16 mouse cellular contexts compared by ENCODE assay signal in the genomic region with DNA sequence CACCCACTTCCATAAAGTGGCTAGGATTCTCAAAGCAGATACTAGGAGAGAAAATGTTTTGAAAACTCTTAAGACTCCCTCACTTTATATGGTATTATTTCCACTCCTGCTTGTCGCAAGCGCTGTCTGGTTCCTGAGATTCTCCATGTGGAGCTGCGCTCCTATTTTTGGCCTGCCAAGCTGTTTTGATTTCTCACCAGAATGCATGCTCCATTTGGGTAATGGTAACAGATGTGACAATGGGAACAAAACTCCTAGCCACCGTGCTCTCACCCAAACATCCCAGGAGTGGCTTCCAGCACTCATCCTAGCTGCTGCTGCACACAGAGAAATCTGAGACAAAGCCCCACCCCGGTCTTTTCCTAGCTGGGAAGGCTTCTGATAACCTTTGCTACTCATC.
DNase-seq lines count a peak whose midpoint lies in the region; ATAC-seq and TF ChIP-seq lines count a peak whose summit lies in the region.
"Had no signal": no experiment of that assay in that cellular context is flagged by ENCODE, and none has a peak within 500 bp of the region (broad histone marks: within the 10 kb centered on the region; RNA-seq: fewer than 3 reads in every experiment).

No protein-coding gene starts in this region.

- peak; percentile 2 for DNase-seq in embryonic facial prominence, embryonic 14.5 days (ENCODE audit: low spot score)
- no peak for DNase-seq in embryonic facial prominence, embryonic 10.5 days (ENCODE audit: low spot score)
- peak; percentile 77 for DNase-seq in layer of hippocampus, adult 11-12 months (ENCODE audit: low spot score)
- peak; percentile 23 to 34 for DNase-seq in left cerebral cortex, adult 2 months (ENCODE audit: extremely low spot score in 1 of 2, low spot score in 2 of 2)
- DNase-seq in right cerebral cortex, postnatal 25 days = peak; percentile 74
- DNase-seq in lung, postnatal 14 days = no peak
- DNase-seq in hindbrain, embryonic 10.5 days (ENCODE audit: low spot score) = no peak
- no peak for DNase-seq in gastrocnemius, adult 8-10 months (ENCODE audit: low spot score in 2 of 2)
- DNase-seq: adrenal gland, postnatal 14 days; cerebellum, adult 18-20 months; gastrocnemius, postnatal 25 days; kidney, adult 2 months; thymus, adult 18-20 months had no signal

- H3K27ac ChIP-seq in embryonic facial prominence, embryonic 14.5 days (replicated peaks; ENCODE audit: low read depth, low read length) = no peak overlapping the region
- no peak overlapping the region for H3K27ac ChIP-seq in embryonic facial prominence, embryonic 10.5 days (replicated peaks)
- no peak overlapping the region for H3K27ac ChIP-seq in left cerebral cortex, adult 2 months
- no peak overlapping the region for H3K27ac ChIP-seq in hindbrain, embryonic 10.5 days
- H3K27ac ChIP-seq: heart, embryonic 13.5 days; hindbrain, embryonic 12.5 days; limb, embryonic 12.5 days had no signal

- H3K9ac ChIP-seq in embryonic facial prominence, embryonic 14.5 days (ENCODE audit: low read depth, low read length) = no peak overlapping the region
- H3K9ac ChIP-seq: heart, embryonic 13.5 days; hindbrain, embryonic 12.5 days; limb, embryonic 12.5 days had no signal

- 51% methylated on average over 5 of the region's 5 CpGs for WGBS in embryonic facial prominence, embryonic 14.5 days
- 66% methylated on average over 5 of the region's 5 CpGs for WGBS in embryonic facial prominence, embryonic 10.5 days
- 71% methylated on average over 5 of the region's 5 CpGs for WGBS in hindbrain, embryonic 10.5 days

- no peaks in the 10 kb centered on the region for H3K4me1 ChIP-seq in embryonic facial prominence, embryonic 14.5 days (ENCODE audit: control insufficient read depth, insufficient read depth, low read length)
- H3K4me1 ChIP-seq in embryonic facial prominence, embryonic 10.5 days = peaks cover 2% of the 10 kb centered on the region; the same call in 1 of the 2 replicates
- 0 out of 2 replicates have a peak, but pooled peaks cover 8% of the 10 kb centered on the region for H3K4me1 ChIP-seq in hindbrain, embryonic 10.5 days (replicated peaks)
- H3K4me1 ChIP-seq: limb, embryonic 12.5 days had no signal

- no peak overlapping the region for H3K4me3 ChIP-seq in embryonic facial prominence, embryonic 14.5 days (ENCODE audit: low read depth, low read length)
- H3K4me3 ChIP-seq in embryonic facial prominence, embryonic 10.5 days = no peak overlapping the region
- H3K4me3 ChIP-seq in left cerebral cortex, adult 2 months = no peak overlapping the region
- H3K4me3 ChIP-seq in hindbrain, embryonic 10.5 days = no peak overlapping the region
- H3K4me3 ChIP-seq: heart, embryonic 13.5 days; hindbrain, embryonic 12.5 days; limb, embryonic 12.5 days had no signal

- no peak overlapping the region for H3K4me2 ChIP-seq in embryonic facial prominence, embryonic 14.5 days (ENCODE audit: low read depth, low read length)
- H3K4me2 ChIP-seq: heart, embryonic 13.5 days; hindbrain, embryonic 12.5 days; limb, embryonic 12.5 days had no signal

- no peak for ATAC-seq in embryonic facial prominence, embryonic 14.5 days (ENCODE audit: low read depth)

- intact Hi-C loops in left cerebral cortex, adult 2 months (cut with DNase I) = loop anchor here (2.0 kb wide), 1 partner anchor 35 kb away; no protein-coding TSS in a partner anchor

- no peaks in the 10 kb centered on the region for H3K9me3 ChIP-seq in embryonic facial prominence, embryonic 14.5 days (ENCODE audit: control insufficient read depth, low read length)
- no peaks in the 10 kb centered on the region for H3K9me3 ChIP-seq in embryonic facial prominence, embryonic 10.5 days
- no peaks in the 10 kb centered on the region for H3K9me3 ChIP-seq in hindbrain, embryonic 10.5 days
- H3K9me3 ChIP-seq: heart, embryonic 13.5 days; hindbrain, embryonic 12.5 days; limb, embryonic 12.5 days had no signal

- H3K36me3 ChIP-seq in embryonic facial prominence, embryonic 14.5 days (ENCODE audit: control insufficient read depth, insufficient read depth, low read length) = no peaks in the 10 kb centered on the region
- no peaks in the 10 kb centered on the region for H3K36me3 ChIP-seq in embryonic facial prominence, embryonic 10.5 days (replicated peaks)
- no peaks in the 10 kb centered on the region for H3K36me3 ChIP-seq in hindbrain, embryonic 10.5 days
- H3K36me3 ChIP-seq: heart, embryonic 13.5 days; hindbrain, embryonic 12.5 days; limb, embryonic 12.5 days had no signal

- no peaks in the 10 kb centered on the region for H3K27me3 ChIP-seq in embryonic facial prominence, embryonic 14.5 days (replicated peaks; ENCODE audit: control insufficient read depth, insufficient read depth, low read length)
- H3K27me3 ChIP-seq in embryonic facial prominence, embryonic 10.5 days (replicated peaks; ENCODE audit: low read depth, poor library complexity, severe bottlenecking) = no peaks in the 10 kb centered on the region
- H3K27me3 ChIP-seq in hindbrain, embryonic 10.5 days (ENCODE audit: insufficient read depth, poor library complexity, severe bottlenecking) = no peaks in the 10 kb centered on the region
- H3K27me3 ChIP-seq: heart, embryonic 13.5 days; hindbrain, embryonic 12.5 days; limb, embryonic 12.5 days had no signal

- no peak for TF ChIP-seq CTCF in left cerebral cortex, adult 2 months (IDR thresholded peaks at IDR 0.05)

Comparison
In these comparisons a context has a peak if more than half of its experiments do, and no peak if none do; other contexts are left out.
1. DNase-seq: peak in embryonic facial prominence, embryonic 14.5 days (single experiment), layer of hippocampus, adult 11-12 months (single experiment), left cerebral cortex, adult 2 months (2 of 2) and right cerebral cortex, postnatal 25 days (single experiment); none in embryonic facial prominence, embryonic 10.5 days (single experiment), lung, postnatal 14 days (single experiment), hindbrain, embryonic 10.5 days (single experiment) and gastrocnemius, adult 8-10 months (0 of 2).